Mouse (Mus musculus): ENCODE measurements around the gene Rapgef4. TPM values are rescaled to one million over a fixed set of nuclear protein-coding genes. Genes with fewer than 3 reads are reported as not detected.

Rapgef4 gene
- polyA plus RNA-seq, 1 experiment, result not detected

DNA sequence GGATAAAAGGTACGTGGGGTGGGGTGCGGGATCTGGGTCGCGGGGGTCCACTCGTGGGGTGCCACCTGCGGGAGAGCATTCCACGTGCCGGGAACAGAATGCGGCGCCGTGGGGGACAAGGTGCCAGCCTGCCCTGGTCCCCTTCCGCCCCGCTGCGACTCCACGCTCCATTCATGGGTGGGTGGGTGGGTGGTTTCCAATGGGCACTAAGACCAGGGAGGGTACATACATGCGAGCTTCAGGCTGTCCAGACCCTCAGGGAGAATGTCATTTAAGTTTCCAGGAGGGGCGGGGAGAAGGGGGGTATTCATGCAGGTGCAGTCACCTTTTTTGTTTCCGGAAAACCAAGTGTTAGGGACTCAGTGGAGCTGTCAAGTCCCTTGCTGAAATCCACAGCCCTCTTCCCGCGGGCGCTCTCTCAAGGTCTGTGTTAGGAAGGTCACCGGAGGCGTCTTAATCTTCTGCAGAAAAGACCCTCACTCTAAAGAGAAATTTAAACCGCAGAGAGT lies 357 bp downstream of the Rapgef4 start:
- TF ChIP-seq GATA1 (IDR thresholded peaks at IDR 0.05; ENCODE audit: low read length), result no peak
- TF ChIP-seq TAL1 (IDR thresholded peaks at IDR 0.05; ENCODE audit: low read length), result no peak
- Histone ChIP-seq H3K4me3 (replicated peaks) (peak overlapping the region; percentile 61), H3K27me3 (ENCODE audit: control insufficient read depth) (peaks cover 23% of the 10 kb centered on the region), H3K9me3 (ENCODE audit: control insufficient read depth, low read length) (no peaks in the 10 kb centered on the region), H3K36me3 (ENCODE audit: control insufficient read depth) (no peaks in the 10 kb centered on the region), H3K4me1 (ENCODE audit: control insufficient read depth) (peaks cover 22% of the 10 kb centered on the region)

DNA sequence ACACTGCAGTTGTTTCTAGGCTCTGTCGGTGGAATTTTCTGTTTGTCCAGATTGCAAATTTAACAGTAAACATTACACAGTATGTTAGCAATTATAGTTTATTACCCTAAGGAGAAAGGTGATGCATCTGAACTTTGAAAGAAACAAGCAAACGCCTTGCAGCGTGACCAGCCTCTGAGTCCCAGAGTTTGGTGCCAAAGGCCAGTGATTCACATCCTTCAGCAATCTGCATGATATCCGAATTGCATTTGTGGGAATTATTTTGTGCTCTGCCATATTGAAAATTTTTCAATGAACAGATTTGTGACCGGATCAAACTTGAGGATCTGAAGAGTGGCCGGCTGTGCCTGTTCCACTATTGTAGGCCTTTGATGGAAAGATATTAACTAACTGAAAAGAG lies 856 bp downstream of the Rapgef4 start:
- Histone ChIP-seq H3K4me3 (replicated peaks) (peak overlapping the region; percentile 61), H3K4me1 (ENCODE audit: control insufficient read depth) (peaks cover 24% of the 10 kb centered on the region), H3K36me3 (ENCODE audit: control insufficient read depth) (no peaks in the 10 kb centered on the region), H3K27me3 (ENCODE audit: control insufficient read depth) (peaks cover 23% of the 10 kb centered on the region), H3K9me3 (ENCODE audit: control insufficient read depth, low read length) (no peaks in the 10 kb centered on the region)
- TF ChIP-seq GATA1 (IDR thresholded peaks at IDR 0.05; ENCODE audit: low read length), result no peak
- TF ChIP-seq TAL1 (IDR thresholded peaks at IDR 0.05; ENCODE audit: low read length), result no peak

DNA sequence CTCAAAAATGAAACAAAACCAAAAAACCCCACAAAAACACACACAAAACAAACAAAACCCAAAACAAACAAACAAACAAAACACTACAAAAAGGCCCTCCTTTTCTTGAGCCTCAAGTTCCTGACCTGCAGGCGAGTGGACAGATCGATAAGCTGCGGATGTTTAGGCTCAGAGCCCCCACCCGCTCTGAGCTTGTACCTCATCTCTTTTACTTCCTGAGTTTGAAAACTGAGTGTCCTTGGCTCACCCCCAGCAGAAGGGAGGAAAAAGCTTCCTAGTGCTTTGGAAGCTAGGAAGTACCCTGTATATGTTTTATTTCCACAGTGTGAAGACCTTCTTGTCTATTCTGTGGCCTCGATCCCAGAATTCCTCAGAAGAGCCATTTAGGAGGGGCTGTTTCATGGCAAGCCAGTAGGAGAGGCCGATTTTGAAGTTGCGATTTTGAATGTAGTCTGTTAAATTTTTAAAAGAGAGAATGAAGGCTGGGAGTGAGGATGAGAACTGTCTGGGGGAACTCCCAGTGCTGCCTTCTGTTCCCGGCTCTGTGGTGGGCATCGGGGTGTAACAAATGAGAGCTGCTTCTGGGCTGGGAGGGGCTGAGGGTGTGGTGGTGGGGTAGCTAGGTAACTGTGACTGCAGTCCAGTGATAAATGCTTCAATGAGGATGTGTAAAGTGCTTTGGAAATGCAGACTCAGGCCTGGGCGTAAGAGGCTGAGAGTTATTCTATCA lies 2.0 kb downstream of the Rapgef4 start:
- Histone ChIP-seq H3K4me1 (ENCODE audit: control insufficient read depth) (peaks cover 25% of the 10 kb centered on the region), H3K4me3 (replicated peaks) (peak overlapping the region; percentile 12), H3K27me3 (ENCODE audit: control insufficient read depth) (peaks cover 23% of the 10 kb centered on the region), H3K9me3 (ENCODE audit: control insufficient read depth, low read length) (no peaks in the 10 kb centered on the region), H3K36me3 (ENCODE audit: control insufficient read depth) (no peaks in the 10 kb centered on the region)
- TF ChIP-seq TAL1 (IDR thresholded peaks at IDR 0.05; ENCODE audit: low read length) (no peak), GATA1 (IDR thresholded peaks at IDR 0.05; ENCODE audit: low read length) (no peak)

GRCm38 (mm10) chr2:71985730-71986129 lies 4.7 kb downstream of the Rapgef4 start:
- Histone ChIP-seq H3K36me3 (ENCODE audit: control insufficient read depth) (no peaks in the 10 kb centered on the region), H3K4me3 (replicated peaks) (no peak overlapping the region), H3K27me3 (ENCODE audit: control insufficient read depth) (peaks cover 14% of the 10 kb centered on the region), H3K4me1 (ENCODE audit: control insufficient read depth) (peaks cover 25% of the 10 kb centered on the region), H3K9me3 (ENCODE audit: control insufficient read depth, low read length) (no peaks in the 10 kb centered on the region)
- TF ChIP-seq GATA1 (IDR thresholded peaks at IDR 0.05; ENCODE audit: low read length), result no peak
- TF ChIP-seq TAL1 (IDR thresholded peaks at IDR 0.05; ENCODE audit: low read length), result no peak

- TF ChIP-seq TAL1 (IDR thresholded peaks at IDR 0.05; ENCODE audit: low read length) (no peak), GATA1 (IDR thresholded peaks at IDR 0.05; ENCODE audit: low read length) (no peak)
- H3K4me1 ChIP-seq (ENCODE audit: control insufficient read depth), result peaks cover 20% of the 10 kb centered on the region
- no peak overlapping the region for H3K4me3 ChIP-seq (replicated peaks)
- H3K27me3 ChIP-seq (ENCODE audit: control insufficient read depth), result peaks cover 7% of the 10 kb centered on the region
- no peaks in the 10 kb centered on the region for H3K9me3 ChIP-seq (ENCODE audit: control insufficient read depth, low read length)
- H3K36me3 ChIP-seq (ENCODE audit: control insufficient read depth), result no peaks in the 10 kb centered on the region
These were observed 5.3 kb downstream of the Rapgef4 start for GRCm38 (mm10) chr2:71986276-71986848.

DNA sequence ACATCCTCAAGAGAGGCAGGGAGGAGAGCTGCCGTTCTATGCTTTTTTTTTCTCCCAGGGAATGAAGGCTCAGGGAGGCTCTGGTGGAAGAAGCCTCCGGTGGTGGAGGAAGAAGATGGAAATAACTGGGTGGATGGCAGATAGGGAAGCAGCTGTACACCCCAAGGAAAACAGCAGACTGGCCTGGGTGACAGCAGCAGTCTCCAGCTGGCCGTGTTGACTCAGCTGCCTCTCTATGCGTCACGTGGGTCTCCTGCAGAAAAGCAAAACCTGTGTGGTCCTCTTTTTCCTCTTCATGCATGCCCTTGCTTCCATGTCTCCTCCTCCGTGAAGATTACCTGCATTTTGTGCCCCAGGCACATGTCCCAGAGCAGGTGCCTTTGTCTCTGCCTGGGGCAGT lies 7.5 kb downstream of the Rapgef4 start:
- Histone ChIP-seq H3K9me3 (ENCODE audit: control insufficient read depth, low read length) (no peaks in the 10 kb centered on the region), H3K36me3 (ENCODE audit: control insufficient read depth) (no peaks in the 10 kb centered on the region), H3K27me3 (ENCODE audit: control insufficient read depth) (no peaks in the 10 kb centered on the region), H3K4me1 (ENCODE audit: control insufficient read depth) (peaks cover 12% of the 10 kb centered on the region), H3K4me3 (replicated peaks) (no peak overlapping the region)
- TF ChIP-seq GATA1 (IDR thresholded peaks at IDR 0.05; ENCODE audit: low read length), result no peak
- no peak for TF ChIP-seq TAL1 (IDR thresholded peaks at IDR 0.05; ENCODE audit: low read length)

- no peaks in the 10 kb centered on the region for H3K4me1 ChIP-seq (ENCODE audit: control insufficient read depth)
- H3K9me3 ChIP-seq (ENCODE audit: control insufficient read depth, low read length), result no peaks in the 10 kb centered on the region
- no peak overlapping the region for H3K4me3 ChIP-seq (replicated peaks)
- H3K27me3 ChIP-seq (ENCODE audit: control insufficient read depth), result no peaks in the 10 kb centered on the region
- TF ChIP-seq GATA1 (IDR thresholded peaks at IDR 0.05; ENCODE audit: low read length), result no peak
- no peak for TF ChIP-seq TAL1 (IDR thresholded peaks at IDR 0.05; ENCODE audit: low read length)
- no peaks in the 10 kb centered on the region for H3K36me3 ChIP-seq (ENCODE audit: control insufficient read depth)
These were observed 11.1 kb downstream of the Rapgef4 start for GRCm38 (mm10) chr2:71992129-71992528.

DNA sequence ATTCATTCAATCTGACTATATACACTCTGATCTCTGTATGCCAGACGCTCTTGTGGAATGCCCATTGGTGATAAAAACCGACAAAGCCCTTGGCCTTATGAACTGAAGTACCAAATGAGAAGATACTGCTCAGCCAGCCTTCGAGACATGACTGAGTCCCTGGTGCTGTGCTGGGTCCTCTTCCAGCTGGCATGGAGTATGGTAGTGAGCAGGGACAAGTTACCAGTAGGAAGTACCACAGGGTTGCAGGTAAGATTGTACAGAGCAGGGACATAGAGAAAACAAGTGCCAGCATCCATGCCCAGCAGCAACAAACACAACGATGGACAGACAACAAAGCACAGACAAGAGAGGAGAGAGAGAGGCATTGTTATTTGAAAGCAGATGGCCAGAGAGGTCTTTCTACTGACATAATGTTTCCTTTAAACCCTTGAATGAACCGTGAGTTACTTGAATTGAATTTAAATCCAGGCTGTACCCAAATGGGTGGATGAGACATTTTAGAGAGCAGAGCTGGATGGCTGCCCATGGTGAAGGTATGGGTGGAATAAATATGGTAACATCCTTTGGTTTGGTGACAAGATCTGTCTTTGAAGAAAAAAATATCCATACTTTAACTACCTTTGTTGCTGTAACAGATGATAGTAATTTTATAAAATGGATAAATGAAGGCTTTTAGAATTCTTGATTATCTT lies 12.8 kb downstream of the Rapgef4 start:
- Histone ChIP-seq H3K4me1 (ENCODE audit: control insufficient read depth) (no peaks in the 10 kb centered on the region), H3K27me3 (ENCODE audit: control insufficient read depth) (no peaks in the 10 kb centered on the region), H3K9me3 (ENCODE audit: control insufficient read depth, low read length) (no peaks in the 10 kb centered on the region), H3K36me3 (ENCODE audit: control insufficient read depth) (no peaks in the 10 kb centered on the region), H3K4me3 (replicated peaks) (no peak overlapping the region)
- TF ChIP-seq TAL1 (IDR thresholded peaks at IDR 0.05; ENCODE audit: low read length), result no peak
- TF ChIP-seq GATA1 (IDR thresholded peaks at IDR 0.05; ENCODE audit: low read length), result no peak

DNA sequence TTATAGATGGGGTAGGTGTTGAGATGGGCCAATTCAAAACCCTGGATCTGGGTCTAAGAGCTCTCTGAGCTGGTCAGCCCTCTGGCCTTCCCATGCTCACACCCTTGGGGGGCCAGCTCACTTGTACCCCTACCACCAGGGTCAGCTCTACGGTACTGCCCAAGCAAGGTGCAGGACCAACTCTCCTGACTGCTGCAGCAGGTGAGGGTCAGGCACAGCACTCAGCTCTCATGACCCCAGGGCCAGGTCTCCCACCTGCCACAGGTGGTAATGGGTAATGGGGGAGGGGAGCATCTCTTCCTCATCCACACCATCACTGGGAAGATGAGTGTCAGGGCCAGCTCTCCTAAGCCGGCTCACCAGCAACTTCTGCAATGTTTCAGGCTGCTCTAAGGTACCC lies 17.5 kb downstream of the Rapgef4 start:
- no peak overlapping the region for H3K4me3 ChIP-seq (replicated peaks)
- H3K4me1 ChIP-seq (ENCODE audit: control insufficient read depth), result no peaks in the 10 kb centered on the region
- H3K27me3 ChIP-seq (ENCODE audit: control insufficient read depth), result no peaks in the 10 kb centered on the region
- H3K36me3 ChIP-seq (ENCODE audit: control insufficient read depth), result no peaks in the 10 kb centered on the region
- H3K9me3 ChIP-seq (ENCODE audit: control insufficient read depth, low read length), result no peaks in the 10 kb centered on the region
- no peak for TF ChIP-seq GATA1 (IDR thresholded peaks at IDR 0.05; ENCODE audit: low read length)
